Mouse (Mus musculus) erythroid progenitor cell, adult 5-6 weeks (primary cell): Measurements from ENCODE around the gene Hfe. TPM values are rescaled to one million over a fixed set of nuclear protein-coding genes. Genes with fewer than 3 reads are reported as not detected.
A peak's percentile ranks its signal among the peaks of the same experiment; 100 is the strongest.

Source experiments
- ATAC-seq: replicated peaks from 2 replicates; pipeline ENCODE4 v1.8.0; 2016; ENCODE audit warnings: moderate number of reproducible peaks, mild to moderate bottlenecking, moderate TSS enrichment, inconsistent platforms; ENCODE audit not compliant: poor library complexity, low FRiP score, severe bottlenecking
- total RNA-seq, 2 experiments: library from RNA; stranded (forward) in 1 of 2; stranded (reverse) in 1 of 2; fragments of 150-400 nt in 1 of 2; fragments of 186-747, 209-891 nt in 1 of 2; gene quantifications; 2 replicates each; pipeline versions ENCODE4 v1.2.3 to v1.2.4; 2015 to 2017; ENCODE audit warnings: low replicate concordance in 2 of 2

Hfe gene
- total RNA-seq, 2 experiments from 2014 or later = 2.2 to 7.5 TPM

DNA sequence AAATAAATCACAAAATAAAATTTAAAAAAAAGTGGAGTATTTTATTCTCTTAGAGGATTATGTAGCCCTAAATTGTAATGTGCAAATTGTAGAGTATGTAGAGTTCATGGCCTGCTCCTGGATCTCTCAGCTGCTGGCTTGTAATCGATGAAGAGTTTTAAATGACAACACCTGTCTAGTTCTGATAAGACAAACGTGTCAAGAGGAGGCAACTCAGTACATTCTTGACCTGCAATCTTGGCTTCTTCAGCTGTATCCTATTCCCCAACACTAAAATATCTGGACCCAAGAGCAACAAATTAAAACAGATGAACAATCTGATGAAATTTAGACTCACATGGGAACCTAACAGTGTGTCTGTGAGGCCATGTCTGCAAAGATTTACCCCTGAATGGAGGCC, 21.2 kb downstream of the Hfe start:
- no peak for ATAC-seq

- ATAC-seq = no peak
These were observed 21.7 kb downstream of the Hfe start for GRCm38 (mm10) chr13:23688956-23689355.

GRCm38 (mm10) chr13:23687907-23688306, 22.7 kb downstream of the Hfe start:
- ATAC-seq = no peak

- ATAC-seq = no peak
These were observed 23.5 kb downstream of the Hfe start for GRCm38 (mm10) chr13:23687181-23687580.

GRCm38 (mm10) chr13:23685966-23686365, 24.7 kb downstream of the Hfe start:
- ATAC-seq = no peak

DNA sequence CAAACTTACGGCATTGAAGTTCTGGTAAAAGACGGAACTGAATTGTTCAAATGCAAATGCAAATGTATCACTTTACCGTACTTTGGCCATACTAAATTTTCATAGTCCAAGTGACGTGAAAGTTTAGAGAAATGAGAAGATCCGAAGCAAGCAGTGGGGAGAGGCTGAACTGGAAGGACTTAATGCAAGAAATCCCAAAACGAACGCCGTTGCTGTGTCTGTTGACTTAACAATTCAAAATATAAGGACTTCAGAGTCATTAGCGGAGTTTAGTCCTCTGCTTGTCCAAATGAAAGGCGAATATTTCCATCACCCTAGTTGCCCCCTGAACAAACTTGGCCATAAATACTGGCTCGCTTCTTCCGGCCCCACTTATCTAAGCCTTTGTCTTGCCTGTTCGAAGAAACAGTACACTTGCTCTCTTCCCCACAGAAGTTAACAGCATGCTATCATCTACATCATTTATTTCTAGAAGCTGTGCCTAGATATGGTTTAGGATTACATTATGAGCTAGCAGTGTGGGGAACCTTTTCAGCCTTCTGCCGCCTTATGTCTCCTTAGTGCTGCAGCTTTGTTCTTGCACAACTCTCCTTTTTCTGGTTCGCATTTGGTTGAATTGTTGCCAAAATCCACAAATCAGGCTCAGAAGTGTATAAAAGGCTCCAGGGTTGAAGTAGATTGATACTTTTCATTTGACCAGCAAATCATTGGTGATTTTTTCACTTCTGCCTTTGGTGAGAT, 25.4 kb downstream of the Hfe start:
- ATAC-seq = peak; percentile 5

DNA sequence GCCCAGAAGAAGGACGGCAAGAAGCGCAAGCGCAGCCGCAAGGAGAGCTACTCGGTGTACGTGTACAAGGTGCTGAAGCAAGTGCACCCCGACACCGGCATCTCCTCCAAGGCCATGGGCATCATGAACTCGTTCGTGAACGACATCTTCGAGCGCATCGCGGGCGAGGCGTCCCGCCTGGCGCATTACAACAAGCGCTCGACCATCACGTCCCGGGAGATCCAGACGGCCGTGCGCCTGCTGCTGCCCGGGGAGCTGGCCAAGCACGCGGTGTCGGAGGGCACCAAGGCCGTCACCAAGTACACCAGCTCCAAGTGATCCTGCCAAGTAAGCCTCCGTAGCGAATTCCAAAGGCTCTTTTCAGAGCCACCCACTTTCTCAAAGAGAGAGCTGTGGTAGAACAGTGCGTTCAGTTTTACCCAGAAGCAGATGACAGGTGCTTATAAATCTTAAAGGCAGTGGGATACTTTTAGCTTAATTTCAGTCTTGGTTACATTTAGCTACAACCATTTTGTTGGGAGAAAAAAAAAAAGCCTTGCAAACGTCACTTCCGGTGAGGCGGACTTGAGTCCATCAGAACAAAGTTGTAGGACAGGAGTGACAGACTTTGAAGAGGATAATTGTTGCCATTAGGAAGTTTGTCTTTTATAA, 26.2 kb downstream of the Hfe start:
- ATAC-seq = peak; percentile 48

DNA sequence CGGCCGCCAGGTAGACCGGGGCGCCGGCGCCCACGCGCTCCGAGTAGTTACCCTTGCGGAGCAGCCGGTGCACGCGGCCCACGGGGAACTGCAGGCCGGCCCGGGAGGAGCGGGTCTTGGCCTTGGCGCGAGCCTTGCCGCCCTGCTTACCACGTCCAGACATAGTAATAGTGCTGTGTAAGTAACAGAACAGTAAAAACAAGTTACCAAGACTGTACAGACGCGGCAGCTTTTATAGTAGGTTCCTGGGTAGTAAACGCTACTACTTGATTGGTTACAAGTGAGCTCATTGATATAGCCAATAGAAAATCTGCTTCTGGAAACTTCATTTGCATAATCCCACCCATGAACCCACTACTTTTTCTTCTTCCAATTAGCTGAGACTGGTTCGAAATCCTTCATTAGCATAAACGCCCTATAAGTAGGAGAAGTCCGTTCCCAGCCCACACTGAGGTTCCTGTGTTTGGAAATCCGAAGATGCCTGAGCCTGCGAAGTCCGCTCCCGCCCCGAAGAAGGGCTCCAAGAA, 26.8 kb downstream of the Hfe start, which contains the start of the genes Hist1h2ac and Hist1h2bc:
Hist1h2ac (minus strand) TSS at position 194 of the 527 bp plus-strand sequence.
Hist1h2bc (plus strand) TSS at position 445 of the 527 bp plus-strand sequence.
- peak; percentile 87 for ATAC-seq

DNA sequence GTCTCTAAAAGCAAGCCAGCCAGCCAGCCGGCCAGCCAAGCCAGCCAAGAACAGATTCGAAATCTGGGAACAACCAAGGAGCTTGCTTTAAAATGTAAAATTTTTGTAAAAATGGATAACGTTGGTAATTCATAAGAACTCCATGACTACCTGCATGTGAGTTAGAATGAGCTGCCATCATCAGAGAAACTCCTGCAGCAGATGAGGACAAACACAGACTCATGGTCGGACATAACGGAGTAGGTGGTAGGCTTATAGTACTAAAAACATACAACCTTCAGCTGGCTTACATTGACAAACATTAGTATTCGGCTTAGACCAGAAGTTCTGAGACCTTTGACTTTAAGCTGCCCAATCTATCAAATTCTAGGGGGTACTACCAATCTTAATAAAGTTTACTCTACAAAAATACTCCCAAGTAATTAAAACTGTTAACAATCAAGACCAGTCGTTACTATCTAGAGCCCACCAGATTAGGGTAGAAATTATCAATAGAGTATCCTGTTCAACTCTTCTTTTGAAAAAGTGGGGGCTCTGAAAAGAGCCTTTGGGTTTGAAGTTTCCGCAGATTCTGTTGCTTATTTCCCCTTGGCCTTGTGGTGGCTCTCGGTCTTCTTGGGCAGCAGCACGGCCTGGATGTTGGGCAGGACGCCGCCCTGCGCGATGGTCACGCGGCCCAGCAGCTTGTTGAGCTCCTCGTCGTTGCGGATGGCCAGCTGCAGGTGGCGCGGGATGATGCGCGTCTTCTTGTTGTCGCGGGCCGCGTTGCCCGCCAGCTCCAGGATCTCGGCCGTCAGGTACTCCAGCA, 27.5 kb downstream of the Hfe start:
- peak; percentile 21 for ATAC-seq

- ATAC-seq = peak; percentile 6
These were observed 28.1 kb downstream of the Hfe start for GRCm38 (mm10) chr13:23682623-23682946.

- ATAC-seq = no peak
These were observed 28.6 kb downstream of the Hfe start for GRCm38 (mm10) chr13:23681990-23682582.

- ATAC-seq = no peak
These were observed 48.1 kb downstream of the Hfe start for GRCm38 (mm10) chr13:23662536-23662935.

DNA sequence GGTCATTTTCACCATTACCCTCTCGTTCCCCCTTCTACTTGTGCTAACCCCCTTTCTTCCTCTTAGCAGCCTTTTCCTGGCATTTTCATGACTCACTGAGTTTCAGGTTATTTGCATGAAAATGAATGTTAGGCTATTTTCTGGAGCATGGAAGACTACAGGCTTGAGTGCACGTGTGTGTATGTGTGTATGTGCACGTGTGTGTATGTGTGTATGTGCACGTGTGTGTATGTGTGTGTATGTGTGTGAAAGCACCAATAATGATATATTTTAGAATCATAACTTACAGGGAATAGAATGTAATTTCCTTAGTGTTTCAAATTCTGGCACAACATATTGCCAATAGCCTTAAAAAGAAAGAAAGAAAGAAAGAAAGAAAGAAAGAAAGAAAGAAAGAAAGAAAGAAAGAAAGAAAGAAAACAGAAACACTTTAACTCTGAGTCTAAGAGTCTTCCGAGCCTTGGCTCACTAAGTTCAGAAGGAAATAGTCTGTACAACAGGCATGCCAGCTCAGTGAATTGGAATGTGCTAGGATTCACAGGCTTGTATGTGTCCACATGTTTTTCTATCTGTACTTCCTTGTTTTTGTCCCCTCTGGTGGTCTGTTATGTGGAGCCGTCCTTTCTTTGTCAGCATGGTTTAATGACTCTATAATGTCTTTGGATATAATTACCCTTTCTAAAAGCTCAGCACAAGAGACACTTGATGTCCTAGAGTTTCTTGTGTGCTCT, 50.9 kb downstream of the Hfe start:
- no peak for ATAC-seq

Other genes with a start within 250 kb of the Hfe start
Only the 30 nearest of the 38 such genes appear.
- 90.1 and 113 TPM in 2 replicates for gene Hist1h2bh, start 167.5 kb downstream of the Hfe start, total RNA-seq (2015; ENCODE audit: low replicate concordance)
- gene Hist1h2bh, start 167.5 kb downstream of the Hfe start, total RNA-seq (2017; ENCODE audit: low replicate concordance) = 325 and 367 TPM in 2 replicates
- 145 and 158 TPM in 2 replicates for gene Hist1h3f, start 166.8 kb downstream of the Hfe start, total RNA-seq (2015; ENCODE audit: low replicate concordance)
- gene Hist1h3f, start 166.8 kb downstream of the Hfe start, total RNA-seq (2017; ENCODE audit: low replicate concordance) = 262 and 310 TPM in 2 replicates
- 838 and 1,105 TPM in 2 replicates for gene Hist1h4f, start 159.2 kb downstream of the Hfe start, total RNA-seq (2015; ENCODE audit: low replicate concordance)
- gene Hist1h4f, start 159.2 kb downstream of the Hfe start, total RNA-seq (2017; ENCODE audit: low replicate concordance) = 7,675 and 12,079 TPM in 2 replicates
- gene Hist1h1d, start 157.6 kb downstream of the Hfe start, total RNA-seq (2015; ENCODE audit: low replicate concordance) = 59.1 and 59.8 TPM in 2 replicates
- gene Hist1h1d, start 157.6 kb downstream of the Hfe start, total RNA-seq (2017; ENCODE audit: low replicate concordance) = 587 and 674 TPM in 2 replicates
- gene Hist1h3e, start 148.5 kb downstream of the Hfe start, total RNA-seq (2015; ENCODE audit: low replicate concordance) = 238 and 264 TPM in 2 replicates
- 387 and 422 TPM in 2 replicates for gene Hist1h3e, start 148.5 kb downstream of the Hfe start, total RNA-seq (2017; ENCODE audit: low replicate concordance)
- gene Hist1h2ae, start 139.6 kb downstream of the Hfe start, total RNA-seq (2015; ENCODE audit: low replicate concordance) = 4.2 and 33.5 TPM in 2 replicates
- gene Hist1h2ae, start 139.6 kb downstream of the Hfe start, total RNA-seq (2017; ENCODE audit: low replicate concordance) = 1,390 and 1,464 TPM in 2 replicates
- gene Hist1h2bg, start 139.5 kb downstream of the Hfe start, total RNA-seq (2015; ENCODE audit: low replicate concordance) = 851 and 976 TPM in 2 replicates
- gene Hist1h2bg, start 139.5 kb downstream of the Hfe start, total RNA-seq (2017; ENCODE audit: low replicate concordance) = 2,677 and 3,057 TPM in 2 replicates
- 1,210 and 1,460 TPM in 2 replicates for gene Hist1h2bf, start 136.7 kb downstream of the Hfe start, total RNA-seq (2015; ENCODE audit: low replicate concordance)
- gene Hist1h2bf, start 136.7 kb downstream of the Hfe start, total RNA-seq (2017; ENCODE audit: low replicate concordance) = 1,557 and 1,840 TPM in 2 replicates
- 9.0 and 15.1 TPM in 2 replicates for gene Hist1h2ad, start 136.5 kb downstream of the Hfe start, total RNA-seq (2015; ENCODE audit: low replicate concordance)
- gene Hist1h2ad, start 136.5 kb downstream of the Hfe start, total RNA-seq (2017; ENCODE audit: low replicate concordance) = 2,771 and 6,356 TPM in 2 replicates
- gene Hist1h3d, start 135.1 kb downstream of the Hfe start, total RNA-seq (2015; ENCODE audit: low replicate concordance) = 379 and 393 TPM in 2 replicates
- 236 and 363 TPM in 2 replicates for gene Hist1h3d, start 135.1 kb downstream of the Hfe start, total RNA-seq (2017; ENCODE audit: low replicate concordance)
- gene Hist1h4d, start 129.3 kb downstream of the Hfe start, total RNA-seq (2015; ENCODE audit: low replicate concordance) = 1,614 and 1,995 TPM in 2 replicates
- 2,133 and 2,242 TPM in 2 replicates for gene Hist1h4d, start 129.3 kb downstream of the Hfe start, total RNA-seq (2017; ENCODE audit: low replicate concordance)
- 39.8 and 50.1 TPM in 2 replicates for gene Hist1h2be, start 89.7 kb downstream of the Hfe start, total RNA-seq (2015; ENCODE audit: low replicate concordance)
- gene Hist1h2be, start 89.7 kb downstream of the Hfe start, total RNA-seq (2017; ENCODE audit: low replicate concordance) = 202 and 281 TPM in 2 replicates
- gene Hist1h1e, start 88.3 kb downstream of the Hfe start, total RNA-seq (2015; ENCODE audit: low replicate concordance) = 1,339 and 1,610 TPM in 2 replicates
- gene Hist1h1e, start 88.3 kb downstream of the Hfe start, total RNA-seq (2017; ENCODE audit: low replicate concordance) = 1,649 and 1,886 TPM in 2 replicates
- gene Hist1h2ac, start 26.9 kb downstream of the Hfe start, total RNA-seq (2015; ENCODE audit: low replicate concordance) = 7.5 and 8.3 TPM in 2 replicates
- 152 and 187 TPM in 2 replicates for gene Hist1h2ac, start 26.9 kb downstream of the Hfe start, total RNA-seq (2017; ENCODE audit: low replicate concordance)
- 84.3 and 136 TPM in 2 replicates for gene Hist1h2bc, start 26.7 kb downstream of the Hfe start, total RNA-seq (2015; ENCODE audit: low replicate concordance)
- gene Hist1h2bc, start 26.7 kb downstream of the Hfe start, total RNA-seq (2017; ENCODE audit: low replicate concordance) = 401 and 556 TPM in 2 replicates
- 2.2 TPM in 1 of 2 replicates, not detected in the other for gene Hist1h1t, start 15.0 kb downstream of the Hfe start, total RNA-seq (2015; ENCODE audit: low replicate concordance)
- 3.5 and 8.2 TPM in 2 replicates for gene Hist1h1t, start 15.0 kb downstream of the Hfe start, total RNA-seq (2017; ENCODE audit: low replicate concordance)
- gene Hist1h4c, start 12.4 kb downstream of the Hfe start, total RNA-seq (2015; ENCODE audit: low replicate concordance) = 225 and 268 TPM in 2 replicates
- 667 and 1,084 TPM in 2 replicates for gene Hist1h4c, start 12.4 kb downstream of the Hfe start, total RNA-seq (2017; ENCODE audit: low replicate concordance)
- gene Hist1h1c, start 28.0 kb upstream of the Hfe start, total RNA-seq (2015; ENCODE audit: low replicate concordance) = 527 and 533 TPM in 2 replicates
- 3,859 and 4,708 TPM in 2 replicates for gene Hist1h1c, start 28.0 kb upstream of the Hfe start, total RNA-seq (2017; ENCODE audit: low replicate concordance)
- 412 and 474 TPM in 2 replicates for gene Hist1h3c, start 34.7 kb upstream of the Hfe start, total RNA-seq (2015; ENCODE audit: low replicate concordance)
- gene Hist1h3c, start 34.7 kb upstream of the Hfe start, total RNA-seq (2017; ENCODE audit: low replicate concordance) = 1,335 and 2,217 TPM in 2 replicates
- gene Hist1h2bb, start 35.9 kb upstream of the Hfe start, total RNA-seq (2015; ENCODE audit: low replicate concordance) = 856 and 1,017 TPM in 2 replicates
- 7,682 and 13,399 TPM in 2 replicates for gene Hist1h2bb, start 35.9 kb upstream of the Hfe start, total RNA-seq (2017; ENCODE audit: low replicate concordance)
- gene Hist1h2ab, start 40.3 kb upstream of the Hfe start, total RNA-seq (2015; ENCODE audit: low replicate concordance) = 222 and 372 TPM in 2 replicates
- 5,516 and 10,292 TPM in 2 replicates for gene Hist1h2ab, start 40.3 kb upstream of the Hfe start, total RNA-seq (2017; ENCODE audit: low replicate concordance)
- gene Hist1h3b, start 41.4 kb upstream of the Hfe start, total RNA-seq (2015; ENCODE audit: low replicate concordance) = 1,233 and 1,450 TPM in 2 replicates
- 1,686 and 1,833 TPM in 2 replicates for gene Hist1h3b, start 41.4 kb upstream of the Hfe start, total RNA-seq (2017; ENCODE audit: low replicate concordance)
- gene Hist1h4b, start 46.2 kb upstream of the Hfe start, total RNA-seq (2015; ENCODE audit: low replicate concordance) = 331 and 380 TPM in 2 replicates
- 1,134 and 2,811 TPM in 2 replicates for gene Hist1h4b, start 46.2 kb upstream of the Hfe start, total RNA-seq (2017; ENCODE audit: low replicate concordance)
- 142 and 188 TPM in 2 replicates for gene Hist1h4a, start 50.4 kb upstream of the Hfe start, total RNA-seq (2015; ENCODE audit: low replicate concordance)
- gene Hist1h4a, start 50.4 kb upstream of the Hfe start, total RNA-seq (2017; ENCODE audit: low replicate concordance) = 706 and 1,369 TPM in 2 replicates
- 238 and 271 TPM in 2 replicates for gene Hist1h3a, start 51.5 kb upstream of the Hfe start, total RNA-seq (2015; ENCODE audit: low replicate concordance)
- gene Hist1h3a, start 51.5 kb upstream of the Hfe start, total RNA-seq (2017; ENCODE audit: low replicate concordance) = 723 and 806 TPM in 2 replicates
- gene Hist1h1a, start 52.8 kb upstream of the Hfe start, total RNA-seq (2015; ENCODE audit: low replicate concordance) = 666 and 715 TPM in 2 replicates
- 4,010 and 6,111 TPM in 2 replicates for gene Hist1h1a, start 52.8 kb upstream of the Hfe start, total RNA-seq (2017; ENCODE audit: low replicate concordance)
- gene Trim38, start 59.1 kb upstream of the Hfe start, total RNA-seq (2015; ENCODE audit: low replicate concordance) = not detected in 2 replicates
- 0.39 TPM in 1 of 2 replicates, not detected in the other for gene Trim38, start 59.1 kb upstream of the Hfe start, total RNA-seq (2017; ENCODE audit: low replicate concordance)
- not detected in 2 replicates for gene Slc17a2, start 96.1 kb upstream of the Hfe start, total RNA-seq (2015; ENCODE audit: low replicate concordance)
- gene Slc17a2, start 96.1 kb upstream of the Hfe start, total RNA-seq (2017; ENCODE audit: low replicate concordance) = not detected in 2 replicates
- not detected in 2 replicates for gene Slc17a3, start 128.6 kb upstream of the Hfe start, total RNA-seq (2015; ENCODE audit: low replicate concordance)
- gene Slc17a3, start 128.6 kb upstream of the Hfe start, total RNA-seq (2017; ENCODE audit: low replicate concordance) = not detected in 2 replicates
- not detected in 2 replicates for gene Slc17a1, start 156.9 kb upstream of the Hfe start, total RNA-seq (2015; ENCODE audit: low replicate concordance)
- gene Slc17a1, start 156.9 kb upstream of the Hfe start, total RNA-seq (2017; ENCODE audit: low replicate concordance) = not detected in 2 replicates